Mouse (Mus musculus) spleen, embryonic (tissue): ENCODE results near the gene Adora3.

Experiments used
- CTCF ChIA-PET: fragments of 350-600 bp; sonication (Branson Sonifier 250); formaldehyde crosslinking; loops from one replicate; lab custom pipeline; 2022; lab: Charles Lee

The Adora3 gene

GRCm38 (mm10) chr3:105870558-105870957, at the start of gene Adora3, which contains the start of gene Tmigd3:
Adora3 (plus strand) TSS chr3:105870858.
Tmigd3 (plus strand) TSS chr3:105870903.
- CTCF ChIA-PET, result no interaction called here

- CTCF ChIA-PET, result no interaction called here
Observed at GRCm38 (mm10) chr3:105821504-105821903, 49.2 kb upstream of the Adora3 start.

GRCm38 (mm10) chr3:105823609-105824008, 47.0 kb upstream of the Adora3 start:
- CTCF ChIA-PET, result no interaction called here

- CTCF ChIA-PET, result no interaction called here
Observed at GRCm38 (mm10) chr3:105824103-105824502, 46.6 kb upstream of the Adora3 start.

DNA sequence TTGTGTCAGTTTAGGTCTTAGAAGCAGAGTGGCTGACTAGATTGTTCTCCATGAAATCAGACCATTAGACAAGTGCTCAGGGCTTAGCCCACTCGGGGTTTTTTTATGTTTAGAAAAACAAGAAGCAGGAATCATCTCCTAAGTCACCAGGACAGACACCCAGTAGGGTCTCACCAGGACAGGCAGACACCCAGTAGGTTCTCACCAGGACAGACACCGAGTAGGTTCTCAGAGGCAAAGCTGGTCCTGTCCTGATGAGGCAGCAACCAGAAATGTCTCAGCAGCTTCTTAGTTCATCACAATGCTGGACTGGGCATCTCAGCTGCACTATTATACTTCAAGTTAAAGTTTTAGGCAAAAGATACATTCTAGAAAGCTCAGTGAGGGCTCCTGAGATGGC, 46.0 kb upstream of the Adora3 start:
- CTCF ChIA-PET, result interaction anchor here (0.6 kb wide), 1 partner anchor 68 kb away, joined by 5 read pairs; no protein-coding TSS in a partner anchor

- CTCF ChIA-PET, result no interaction called here
Observed at GRCm38 (mm10) chr3:105825501-105826161, 45.0 kb upstream of the Adora3 start.

DNA sequence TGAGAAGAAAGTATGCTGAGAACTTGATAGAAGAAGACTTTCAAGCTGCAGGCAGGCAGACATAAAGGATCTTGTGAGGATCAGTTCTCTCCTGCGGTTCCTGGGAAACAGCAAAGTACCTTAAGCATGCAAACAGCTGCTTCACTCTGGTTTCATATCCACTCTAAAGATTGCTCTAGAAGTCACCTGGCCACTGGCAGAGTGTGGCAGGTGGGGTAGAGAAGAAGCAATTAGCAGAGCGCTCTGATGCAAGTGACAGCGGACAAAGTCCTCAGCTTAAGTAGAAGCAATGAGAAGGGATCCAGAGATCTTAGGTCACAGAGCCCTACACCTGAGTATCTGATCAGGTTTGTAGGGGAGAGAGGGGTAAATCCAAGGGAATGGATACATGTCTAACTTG, 39.1 kb upstream of the Adora3 start:
- CTCF ChIA-PET, result interaction anchor here (0.6 kb wide), 1 partner anchor 855 kb away, joined by 7 read pairs; no protein-coding TSS in a partner anchor

GRCm38 (mm10) chr3:105835875-105836274, 34.8 kb upstream of the Adora3 start:
- CTCF ChIA-PET, result interaction anchor here (0.7 kb wide), 1 partner anchor 627 kb away, joined by 7 read pairs; no protein-coding TSS in a partner anchor

GRCm38 (mm10) chr3:105836883-105837282, 33.8 kb upstream of the Adora3 start:
- CTCF ChIA-PET, result interaction anchor here (0.7 kb wide), 1 partner anchor 8 kb away, joined by 4 read pairs; no protein-coding TSS in a partner anchor

DNA sequence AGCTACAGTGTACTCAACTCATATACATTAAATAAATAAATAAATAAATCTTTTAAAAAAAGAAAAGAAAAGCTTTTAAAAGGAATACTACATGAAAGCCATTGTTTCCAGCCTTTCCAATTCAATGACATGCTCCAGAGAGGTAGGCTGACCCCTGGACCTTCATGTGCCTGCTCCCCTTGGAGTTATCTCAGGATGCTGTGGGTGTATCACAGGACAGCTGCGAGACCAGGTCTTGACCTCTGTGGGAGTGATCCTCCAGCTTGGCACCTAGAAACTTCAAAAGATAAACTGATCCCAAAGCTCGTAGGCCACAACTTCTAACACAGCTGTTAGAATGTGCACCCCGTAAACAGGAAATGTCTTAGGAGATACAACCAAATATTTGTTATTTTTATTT, 32.0 kb upstream of the Adora3 start:
- CTCF ChIA-PET, result no interaction called here

GRCm38 (mm10) chr3:105839836-105840235, 30.8 kb upstream of the Adora3 start:
- CTCF ChIA-PET, result no interaction called here

- CTCF ChIA-PET, result no interaction called here
Observed at GRCm38 (mm10) chr3:105846294-105847069, 24.2 kb upstream of the Adora3 start.

DNA sequence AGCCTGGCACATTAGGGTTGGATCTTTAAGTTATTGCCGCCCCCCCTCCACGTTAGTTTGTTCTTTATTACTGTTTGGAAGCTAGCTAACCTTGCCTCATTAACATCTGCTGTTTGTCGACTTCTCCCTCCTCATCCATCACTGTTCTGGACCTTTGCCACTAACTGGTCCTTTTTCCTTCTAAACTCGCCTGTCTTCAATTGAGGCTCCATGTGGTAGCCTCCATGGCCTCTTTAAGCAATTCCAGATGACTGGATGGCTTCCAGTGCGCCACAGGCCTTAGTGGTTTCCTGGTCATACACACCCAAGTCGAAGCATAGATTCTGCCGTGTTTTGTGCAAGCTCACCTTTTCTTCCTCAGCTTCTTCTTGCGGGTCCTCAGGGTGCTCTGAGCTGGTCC, 16.9 kb upstream of the Adora3 start:
- CTCF ChIA-PET, result no interaction called here

DNA sequence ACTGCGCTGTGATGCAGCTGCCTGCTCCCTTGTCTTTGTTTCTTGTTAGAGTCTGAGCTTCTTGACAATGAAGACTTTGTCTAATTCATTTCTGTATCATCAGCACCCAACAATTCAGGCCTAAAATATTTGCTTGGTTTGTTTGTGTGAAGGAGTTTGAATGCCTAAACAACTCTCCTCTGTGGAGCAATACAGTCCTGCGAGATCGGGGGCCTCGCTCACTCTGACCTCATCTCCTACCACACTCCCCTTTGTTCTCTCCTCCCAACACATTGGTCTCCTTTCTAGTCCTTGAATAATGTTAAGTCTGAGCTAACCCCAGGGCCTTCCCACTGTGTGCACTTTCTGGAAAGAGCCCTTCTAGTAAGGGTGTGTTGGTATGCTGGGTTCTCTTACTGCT, 15.9 kb upstream of the Adora3 start:
- CTCF ChIA-PET, result no interaction called here

DNA sequence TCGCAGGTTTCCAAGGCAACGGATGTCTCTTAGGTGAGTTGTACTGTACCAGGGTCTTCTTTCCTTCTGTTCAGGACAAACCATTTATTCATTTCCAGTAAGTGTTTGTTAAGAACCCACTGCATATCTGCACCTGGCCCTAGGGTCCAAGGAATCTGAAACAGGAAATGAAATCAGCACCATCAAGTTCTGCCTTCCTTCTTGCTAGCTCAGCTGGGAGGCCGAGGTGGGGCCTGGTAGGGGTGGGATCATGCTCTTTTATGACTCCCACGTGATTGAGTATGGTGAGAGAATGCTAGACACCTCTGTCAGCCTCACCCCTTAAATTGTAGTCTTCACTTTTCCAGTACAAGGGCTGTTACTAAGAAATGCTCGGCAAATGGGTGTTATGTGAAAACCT, 13.1 kb upstream of the Adora3 start:
- CTCF ChIA-PET, result no interaction called here

DNA sequence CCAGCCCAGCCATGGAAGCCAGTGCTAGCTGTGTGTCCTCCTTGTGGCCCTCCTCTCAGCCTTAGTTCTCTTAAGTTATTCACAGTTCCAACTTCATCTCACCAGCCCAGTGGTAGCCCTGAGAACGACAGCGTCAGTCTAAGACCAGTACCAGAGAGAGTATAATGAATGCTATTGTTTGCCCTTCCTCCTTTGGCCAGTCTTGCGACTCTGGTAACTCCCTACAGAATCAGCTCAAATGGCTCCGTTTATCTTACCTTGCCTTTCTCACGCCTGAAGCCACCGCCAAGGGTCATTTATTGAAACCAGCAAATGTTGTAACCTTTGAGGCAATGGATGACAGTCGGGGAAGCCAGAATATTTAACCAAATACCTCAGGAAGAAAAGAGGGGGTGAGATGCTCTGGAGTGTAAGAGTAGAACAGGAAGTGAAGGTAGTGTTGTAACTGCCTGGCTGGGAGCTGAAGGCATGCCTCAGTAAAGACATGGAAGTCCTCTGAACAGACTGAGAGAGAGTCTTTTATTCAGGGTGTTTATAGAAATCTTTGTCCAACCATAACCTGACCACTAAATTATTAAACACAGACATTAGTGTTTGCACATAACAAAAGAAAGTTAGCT, 8.8 kb upstream of the Adora3 start:
- CTCF ChIA-PET, result interaction anchor here (0.6 kb wide), 1 partner anchor 1942 kb away, joined by 16 read pairs; no protein-coding TSS in a partner anchor

DNA sequence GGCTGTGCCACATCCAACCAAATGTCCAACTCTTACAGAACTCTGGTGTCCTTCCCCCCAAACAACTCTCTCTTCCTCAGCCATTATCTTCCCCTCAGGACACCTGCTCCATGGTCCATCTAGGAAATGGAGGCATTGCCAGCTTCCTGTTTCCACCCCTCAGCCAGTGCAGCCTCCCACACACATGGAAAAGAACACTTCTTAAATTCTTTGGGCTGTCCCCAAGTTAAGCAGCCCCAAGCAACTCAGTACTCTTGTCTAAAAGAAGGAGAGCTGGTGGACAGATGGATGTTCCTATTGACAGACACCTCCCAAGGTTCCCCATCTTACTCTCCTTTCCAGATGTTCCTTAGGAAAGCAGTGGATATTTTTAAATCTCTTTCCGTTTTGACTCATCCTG, 6.5 kb upstream of the Adora3 start:
- CTCF ChIA-PET, result no interaction called here

GRCm38 (mm10) chr3:105865122-105865521, 5.5 kb upstream of the Adora3 start:
- CTCF ChIA-PET, result no interaction called here

DNA sequence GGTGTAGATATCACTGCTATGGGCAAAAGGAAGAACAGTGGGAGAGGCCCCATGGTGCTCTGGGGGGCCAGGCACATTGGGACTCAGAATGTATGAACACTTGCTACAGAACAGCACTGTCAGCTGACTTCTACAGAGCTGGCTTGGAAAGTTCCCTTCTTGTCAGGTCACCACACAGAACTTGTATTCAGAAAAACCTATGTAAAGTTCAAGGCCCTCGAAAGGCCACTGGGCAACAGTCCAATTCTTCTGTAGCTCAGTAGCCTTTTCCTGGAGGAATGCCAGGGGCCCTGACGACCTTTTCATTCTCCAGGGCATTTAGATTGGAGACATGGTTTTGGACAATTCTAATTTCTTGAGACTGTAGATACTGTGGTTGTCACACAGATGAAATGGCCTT, 2.5 kb upstream of the Adora3 start:
- CTCF ChIA-PET, result no interaction called here

- CTCF ChIA-PET, result interaction anchor here (0.6 kb wide), 2 partner anchors 17 to 94 kb away, joined by 5 to 15 read pairs; no protein-coding TSS in a partner anchor
Observed at GRCm38 (mm10) chr3:105872034-105872433, 1.4 kb downstream of the Adora3 start.

- CTCF ChIA-PET, result interaction anchor here (0.6 kb wide), 1 partner anchor 16 kb away, joined by 15 read pairs; no protein-coding TSS in a partner anchor
Observed at GRCm38 (mm10) chr3:105872579-105872978, 1.9 kb downstream of the Adora3 start.
